Mouse (Mus musculus): ENCODE data around the gene Amn.

The Amn gene

DNA sequence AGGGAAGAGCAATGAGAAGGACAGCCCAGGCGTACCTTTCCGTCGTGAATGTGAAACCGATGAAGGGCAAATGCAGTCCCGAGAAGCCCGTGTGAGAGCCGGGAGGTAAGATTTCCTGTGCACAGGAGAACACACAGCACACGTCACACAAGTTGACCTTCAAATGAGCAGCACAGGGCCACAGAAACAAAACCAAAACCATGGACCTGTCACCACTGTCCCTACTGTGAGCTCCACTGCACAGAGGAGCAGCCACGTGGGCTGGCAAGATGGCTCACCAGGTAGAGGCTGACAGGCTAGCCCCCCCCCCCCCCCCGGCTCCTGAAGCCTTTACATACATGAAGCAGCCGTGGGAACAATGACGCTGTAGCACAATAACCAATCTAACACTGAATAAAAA, 54.1 kb downstream of the Amn start:
- DNase-seq, result no peak

DNA sequence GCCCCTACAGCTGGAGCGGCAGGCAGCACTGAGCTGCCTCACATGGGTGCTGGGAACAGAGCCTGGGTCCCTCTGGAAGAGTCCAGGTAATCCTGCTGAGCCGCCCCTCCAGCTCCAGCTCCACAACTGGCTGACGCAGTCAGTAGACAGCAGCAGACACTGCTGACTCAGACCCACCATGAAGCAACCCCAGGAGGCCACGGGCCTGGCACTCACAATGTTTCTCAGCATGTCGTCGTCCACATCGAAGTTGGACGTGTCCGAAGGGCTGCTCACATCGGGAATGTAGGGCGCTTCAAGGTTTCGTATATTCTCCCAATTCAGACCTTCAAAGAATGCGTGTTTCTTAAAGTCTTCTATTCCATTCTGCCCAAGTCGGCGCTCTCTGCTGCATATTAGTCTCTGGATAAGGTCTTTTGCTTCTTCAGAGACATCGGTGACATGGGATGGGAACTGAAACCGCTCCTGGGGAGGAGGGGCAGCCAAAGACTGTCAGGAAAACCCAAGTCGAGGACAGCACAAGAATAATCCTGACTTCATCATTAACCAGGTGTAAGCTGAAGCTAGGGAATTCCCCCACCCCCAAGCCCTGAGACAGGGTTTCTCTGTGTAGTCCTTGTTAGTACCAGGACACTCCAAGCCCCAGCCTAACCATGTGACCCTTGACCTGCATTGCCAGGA, 55.0 kb downstream of the Amn start:
- DNase-seq, result no peak
